Mouse (Mus musculus): Measurements from ENCODE around the gene Eya2. TPM values are rescaled to one million over a fixed set of nuclear protein-coding genes. Genes with fewer than 3 reads are reported as not detected.

Eya2 gene
- polyA plus RNA-seq, 1 experiment from 2014 or later, result 4.2 TPM

DNA sequence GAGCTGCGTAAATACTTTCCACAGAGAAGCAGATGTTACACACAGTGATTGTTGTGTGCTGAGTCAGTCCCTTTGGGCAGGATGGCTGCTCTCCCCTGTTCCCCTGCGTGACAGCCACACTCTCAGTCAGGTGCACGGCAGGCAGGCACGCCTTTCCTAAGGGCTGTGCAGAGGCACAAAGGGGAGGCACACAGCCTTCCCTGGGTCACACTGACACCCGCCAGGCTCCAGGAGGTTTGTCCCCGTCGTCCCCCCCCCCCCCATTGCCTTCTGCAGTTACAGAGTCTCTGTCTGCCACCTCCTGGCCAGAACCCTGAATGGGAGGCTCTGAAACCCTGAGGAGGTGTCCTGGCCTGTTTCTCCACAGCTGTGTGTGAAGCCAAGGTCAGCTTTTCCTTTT, 156.2 kb downstream of the Eya2 start:
- no peaks in the 10 kb centered on the region for H3K36me3 ChIP-seq (ENCODE audit: control insufficient read depth, insufficient read depth, low read length)
- no peaks in the 10 kb centered on the region; the same call in 1 of the 2 replicates for H3K27me3 ChIP-seq (replicated peaks; ENCODE audit: control insufficient read depth, insufficient read depth, low read length)
- no peak overlapping the region for H3K4me3 ChIP-seq (ENCODE audit: low read depth, low read length)
- 25% methylated on average over 7 of the region's 7 CpGs for WGBS
- no peaks in the 10 kb centered on the region for H3K9me3 ChIP-seq (replicated peaks; ENCODE audit: control insufficient read depth, low read length)
- peak; percentile 38 for DNase-seq (ENCODE audit: low spot score)
- no peak overlapping the region for H3K9ac ChIP-seq (ENCODE audit: low read length)
- H3K4me2 ChIP-seq (ENCODE audit: low read length), result no peak overlapping the region
- H3K4me1 ChIP-seq (ENCODE audit: control insufficient read depth, insufficient read depth, low read length), result peaks cover 6% of the 10 kb centered on the region
- ATAC-seq, result peak; percentile 34; the same call in 1 of the 2 replicates
- H3K27ac ChIP-seq (ENCODE audit: low read depth, low read length), result no peak overlapping the region

- no peak for ATAC-seq
- Histone ChIP-seq H3K9me3 (replicated peaks; ENCODE audit: control insufficient read depth, low read length) (no peaks in the 10 kb centered on the region), H3K9ac (ENCODE audit: low read length) (no peak overlapping the region), H3K27me3 (replicated peaks; ENCODE audit: control insufficient read depth, insufficient read depth, low read length) (no peaks in the 10 kb centered on the region; the same call in 1 of the 2 replicates), H3K36me3 (ENCODE audit: control insufficient read depth, insufficient read depth, low read length) (no peaks in the 10 kb centered on the region), H3K4me3 (ENCODE audit: low read depth, low read length) (no peak overlapping the region), H3K4me2 (ENCODE audit: low read length) (no peak overlapping the region), H3K27ac (ENCODE audit: low read depth, low read length) (no peak overlapping the region), H3K4me1 (ENCODE audit: control insufficient read depth, insufficient read depth, low read length) (peaks cover 4% of the 10 kb centered on the region; the same call in 1 of the 2 replicates)
- no peak for DNase-seq (ENCODE audit: low spot score)
- 92% methylated on average over 4 of the region's 4 CpGs for WGBS
Measured at GRCm38 (mm10) chr2:165752704-165753103, 157.9 kb downstream of the Eya2 start.

DNA sequence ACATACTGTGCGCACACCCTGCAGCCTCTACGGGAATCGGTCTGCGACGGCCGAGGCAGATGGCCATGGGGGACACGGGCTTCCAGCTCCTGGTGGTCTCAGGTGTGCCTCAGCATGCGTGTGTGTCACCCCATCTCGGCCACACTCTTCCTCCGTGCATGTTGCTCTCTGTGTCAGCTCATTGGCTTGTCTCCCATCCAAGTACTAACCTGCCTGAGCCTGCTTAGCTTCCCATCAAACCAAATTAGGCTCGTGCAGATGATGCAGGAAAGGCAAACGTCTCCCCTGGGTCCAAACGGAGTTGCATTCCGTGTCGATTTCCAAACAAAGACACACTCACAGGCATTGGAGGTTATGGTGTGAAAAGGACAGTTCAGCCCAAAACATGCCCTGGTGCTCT, 163.0 kb downstream of the Eya2 start:
- Histone ChIP-seq H3K9me3 (replicated peaks; ENCODE audit: control insufficient read depth, low read length) (no peaks in the 10 kb centered on the region), H3K4me3 (ENCODE audit: low read depth, low read length) (no peak overlapping the region), H3K4me1 (ENCODE audit: control insufficient read depth, insufficient read depth, low read length) (peaks cover 6% of the 10 kb centered on the region), H3K27ac (ENCODE audit: low read depth, low read length) (no peak overlapping the region; the same call in 1 of the 2 replicates), H3K27me3 (replicated peaks; ENCODE audit: control insufficient read depth, insufficient read depth, low read length) (no peaks in the 10 kb centered on the region), H3K4me2 (ENCODE audit: low read length) (no peak overlapping the region), H3K36me3 (ENCODE audit: control insufficient read depth, insufficient read depth, low read length) (no peaks in the 10 kb centered on the region), H3K9ac (ENCODE audit: low read length) (no peak overlapping the region)
- WGBS, result 68% methylated on average over 15 of the region's 15 CpGs
- ATAC-seq (no peak), DNase-seq (ENCODE audit: low spot score) (peak; percentile 28)

GRCm38 (mm10) chr2:165758534-165758933, 163.7 kb downstream of the Eya2 start:
- WGBS, result 14% methylated on average over 5 of the region's 5 CpGs
- peaks cover 6% of the 10 kb centered on the region for H3K4me1 ChIP-seq (ENCODE audit: control insufficient read depth, insufficient read depth, low read length)
- H3K4me3 ChIP-seq (ENCODE audit: low read depth, low read length), result no peak overlapping the region
- no peaks in the 10 kb centered on the region for H3K36me3 ChIP-seq (ENCODE audit: control insufficient read depth, insufficient read depth, low read length)
- H3K9ac ChIP-seq (ENCODE audit: low read length), result no peak overlapping the region
- no peak overlapping the region for H3K27ac ChIP-seq (ENCODE audit: low read depth, low read length)
- no peaks in the 10 kb centered on the region for H3K9me3 ChIP-seq (replicated peaks; ENCODE audit: control insufficient read depth, low read length)
- ATAC-seq, result 0 out of 2 replicates have a peak, but pooled peaks have one; percentile 52
- no peak overlapping the region for H3K4me2 ChIP-seq (ENCODE audit: low read length)
- DNase-seq (ENCODE audit: low spot score), result peak; percentile 74
- no peaks in the 10 kb centered on the region for H3K27me3 ChIP-seq (replicated peaks; ENCODE audit: control insufficient read depth, insufficient read depth, low read length)

DNA sequence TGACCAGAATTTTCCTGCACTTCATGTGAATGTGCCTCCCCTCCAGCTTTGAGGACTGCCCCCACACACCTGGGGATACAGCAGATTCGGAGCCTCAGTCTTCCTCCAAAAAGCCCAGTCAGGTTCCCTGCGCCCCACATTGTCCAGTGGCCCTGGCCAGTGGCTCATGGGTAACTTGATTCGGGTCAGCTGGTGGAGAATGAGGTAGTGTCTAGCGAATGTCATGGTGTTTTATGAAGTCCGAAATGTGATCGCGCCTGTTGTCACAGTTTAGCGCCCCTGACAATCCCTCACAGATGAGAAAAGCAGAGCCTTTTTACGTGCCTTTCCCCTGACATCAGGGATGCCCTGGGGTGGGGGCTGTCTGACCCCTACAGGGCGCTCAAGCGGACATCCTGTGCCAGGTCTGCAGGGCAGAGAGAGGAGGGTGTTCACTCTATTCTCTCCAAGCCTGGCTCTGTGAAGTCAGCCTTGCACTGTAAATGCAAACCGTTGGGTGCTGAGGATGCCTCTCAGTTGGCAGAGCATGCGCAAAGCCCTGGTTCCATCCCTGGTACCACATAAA, 164.7 kb downstream of the Eya2 start:
- ATAC-seq, result no peak
- WGBS, result 91% methylated on average over 13 of the region's 13 CpGs
- H3K9ac ChIP-seq (ENCODE audit: low read length), result no peak overlapping the region
- no peak overlapping the region for H3K27ac ChIP-seq (ENCODE audit: low read depth, low read length)
- H3K4me1 ChIP-seq (ENCODE audit: control insufficient read depth, insufficient read depth, low read length), result peaks cover 6% of the 10 kb centered on the region
- no peaks in the 10 kb centered on the region for H3K9me3 ChIP-seq (replicated peaks; ENCODE audit: control insufficient read depth, low read length)
- H3K27me3 ChIP-seq (replicated peaks; ENCODE audit: control insufficient read depth, insufficient read depth, low read length), result no peaks in the 10 kb centered on the region
- no peak overlapping the region for H3K4me3 ChIP-seq (ENCODE audit: low read depth, low read length)
- no peaks in the 10 kb centered on the region for H3K36me3 ChIP-seq (ENCODE audit: control insufficient read depth, insufficient read depth, low read length)
- no peak for DNase-seq (ENCODE audit: low spot score)
- no peak overlapping the region for H3K4me2 ChIP-seq (ENCODE audit: low read length)

GRCm38 (mm10) chr2:165768805-165769358, 174.1 kb downstream of the Eya2 start:
- Histone ChIP-seq H3K27me3 (replicated peaks; ENCODE audit: control insufficient read depth, insufficient read depth, low read length) (no peaks in the 10 kb centered on the region), H3K4me2 (ENCODE audit: low read length) (no peak overlapping the region), H3K27ac (ENCODE audit: low read depth, low read length) (no peak overlapping the region), H3K9ac (ENCODE audit: low read length) (no peak overlapping the region), H3K36me3 (ENCODE audit: control insufficient read depth, insufficient read depth, low read length) (no peaks in the 10 kb centered on the region), H3K9me3 (replicated peaks; ENCODE audit: control insufficient read depth, low read length) (no peaks in the 10 kb centered on the region), H3K4me3 (ENCODE audit: low read depth, low read length) (no peak overlapping the region), H3K4me1 (ENCODE audit: control insufficient read depth, insufficient read depth, low read length) (0 out of 2 replicates have a peak, but pooled peaks cover 2% of the 10 kb centered on the region)
- no peak for ATAC-seq
- 63% methylated on average over 8 of the region's 11 CpGs for WGBS
- no peak for DNase-seq (ENCODE audit: low spot score)

DNA sequence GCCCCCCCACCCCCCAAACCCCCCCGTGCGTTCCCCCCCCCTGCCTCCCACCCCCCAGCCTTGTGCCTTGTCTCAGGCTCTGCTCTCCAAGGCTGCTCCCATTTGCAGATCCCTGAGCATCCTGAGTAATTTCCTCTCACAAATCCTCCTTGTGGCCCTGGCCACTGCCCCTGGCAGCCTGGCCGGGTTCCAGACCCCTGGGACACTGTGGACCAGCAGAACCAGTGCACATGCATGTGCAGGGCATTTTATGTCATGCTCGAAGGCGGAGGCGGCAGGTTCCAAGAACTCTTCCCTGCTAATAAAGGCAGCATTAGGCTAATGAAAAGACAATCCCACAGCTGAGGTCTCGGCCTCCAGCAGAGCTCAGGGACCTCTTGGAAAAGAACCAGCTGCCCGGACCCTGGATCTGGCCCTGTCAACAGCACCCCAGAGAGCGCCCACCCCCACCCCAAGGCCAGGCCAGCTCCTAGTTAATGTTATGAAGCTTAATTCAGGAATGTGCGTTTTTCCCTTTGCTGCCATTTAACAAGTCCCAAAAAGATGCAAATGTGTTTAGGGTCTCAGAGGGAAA, 174.6 kb downstream of the Eya2 start:
- H3K4me1 ChIP-seq (ENCODE audit: control insufficient read depth, insufficient read depth, low read length), result 0 out of 2 replicates have a peak, but pooled peaks cover 2% of the 10 kb centered on the region
- WGBS, result 25% methylated on average over 10 of the region's 10 CpGs
- H3K36me3 ChIP-seq (ENCODE audit: control insufficient read depth, insufficient read depth, low read length), result no peaks in the 10 kb centered on the region
- no peak overlapping the region for H3K9ac ChIP-seq (ENCODE audit: low read length)
- no peak overlapping the region for H3K4me3 ChIP-seq (ENCODE audit: low read depth, low read length)
- no peak for DNase-seq (ENCODE audit: low spot score)
- H3K27ac ChIP-seq (ENCODE audit: low read depth, low read length), result no peak overlapping the region
- no peak for ATAC-seq
- no peaks in the 10 kb centered on the region for H3K27me3 ChIP-seq (replicated peaks; ENCODE audit: control insufficient read depth, insufficient read depth, low read length)
- no peak overlapping the region for H3K4me2 ChIP-seq (ENCODE audit: low read length)
- no peaks in the 10 kb centered on the region for H3K9me3 ChIP-seq (replicated peaks; ENCODE audit: control insufficient read depth, low read length)

DNA sequence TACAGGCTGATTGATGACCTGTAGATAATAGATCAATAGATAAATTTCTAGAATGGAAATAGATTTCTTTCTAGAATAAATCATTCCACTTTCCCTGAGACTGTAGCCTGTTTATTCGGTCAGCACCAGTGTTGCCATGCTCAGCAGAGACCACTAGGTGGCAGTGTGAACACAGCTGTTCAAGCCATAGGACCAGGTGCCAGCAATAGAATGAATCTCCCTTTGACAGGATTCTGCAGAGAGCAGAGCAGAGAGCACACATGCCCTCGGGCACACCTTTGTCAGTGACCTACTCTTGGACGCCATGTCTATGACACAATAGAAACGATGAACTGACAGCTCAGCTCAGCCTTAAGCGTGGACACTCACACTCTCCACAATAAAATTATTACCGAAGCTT, 184.1 kb downstream of the Eya2 start:
- Histone ChIP-seq H3K9ac (ENCODE audit: low read length) (no peak overlapping the region), H3K27ac (ENCODE audit: low read depth, low read length) (0 out of 2 replicates have a peak overlapping the region, but pooled peaks have one; percentile 36), H3K4me3 (ENCODE audit: low read depth, low read length) (no peak overlapping the region), H3K36me3 (ENCODE audit: control insufficient read depth, insufficient read depth, low read length) (peaks cover 20% of the 10 kb centered on the region), H3K4me1 (ENCODE audit: control insufficient read depth, insufficient read depth, low read length) (0 out of 2 replicates have a peak, but pooled peaks cover 3% of the 10 kb centered on the region), H3K27me3 (replicated peaks; ENCODE audit: control insufficient read depth, insufficient read depth, low read length) (no peaks in the 10 kb centered on the region), H3K9me3 (replicated peaks; ENCODE audit: control insufficient read depth, low read length) (no peaks in the 10 kb centered on the region), H3K4me2 (ENCODE audit: low read length) (no peak overlapping the region)
- DNase-seq (ENCODE audit: low spot score) (peak; percentile 94), ATAC-seq (peak; percentile 74)
- 21% methylated on average over 6 of the region's 6 CpGs for WGBS

GRCm38 (mm10) chr2:165782324-165782723, 187.5 kb downstream of the Eya2 start:
- H3K27ac ChIP-seq (ENCODE audit: low read depth, low read length), result no peak overlapping the region
- ATAC-seq, result peak; percentile 63
- H3K4me2 ChIP-seq (ENCODE audit: low read length), result no peak overlapping the region
- H3K27me3 ChIP-seq (replicated peaks; ENCODE audit: control insufficient read depth, insufficient read depth, low read length), result no peaks in the 10 kb centered on the region
- 26% methylated on average over 5 of the region's 5 CpGs for WGBS
- peak; percentile 91 for DNase-seq (ENCODE audit: low spot score)
- H3K36me3 ChIP-seq (ENCODE audit: control insufficient read depth, insufficient read depth, low read length), result peaks cover 51% of the 10 kb centered on the region
- H3K4me1 ChIP-seq (ENCODE audit: control insufficient read depth, insufficient read depth, low read length), result 0 out of 2 replicates have a peak, but pooled peaks cover 3% of the 10 kb centered on the region
- no peak overlapping the region for H3K4me3 ChIP-seq (ENCODE audit: low read depth, low read length)
- H3K9me3 ChIP-seq (replicated peaks; ENCODE audit: control insufficient read depth, low read length), result no peaks in the 10 kb centered on the region
- H3K9ac ChIP-seq (ENCODE audit: low read length), result no peak overlapping the region
